9 mouse cellular contexts compared by ENCODE assay signal in genomic region chrX:103443755-103444154, GRCm38 (mm10). TPM values are rescaled to one million over a fixed set of nuclear protein-coding genes. Genes with fewer than 3 reads are reported as not detected.
DNase-seq lines count a peak whose midpoint lies in the region; ATAC-seq lines count a peak whose summit lies in the region.
"Had no signal": no experiment of that assay in that cellular context is flagged by ENCODE, and none has a peak within 500 bp of the region (broad histone marks: within the 10 kb centered on the region; RNA-seq: fewer than 3 reads in every experiment).

No protein-coding gene starts in this region.

- no peak for ATAC-seq in cerebellum, adult (ENCODE audit: insufficient number of reproducible peaks, low FRiP score, low TSS enrichment)
- ATAC-seq in inflammation-experienced regulatory T-cells, adult 6 months = peak; percentile 63

- peak; percentile 5 to 22 for DNase-seq in cerebellum, adult 18-20 months
- peak; percentile 27 to 40 for DNase-seq in left cerebral cortex, postnatal 14 days (ENCODE audit: low spot score in 2 of 2)
- DNase-seq in left cerebral cortex, postnatal 4 days = no peak
- DNase-seq in T-cell, adult 2 months (ENCODE audit: low spot score) = peak; percentile 17
- DNase-seq in thymus, postnatal 14 days = peak; percentile 20
- no peak for DNase-seq in frontal cortex, postnatal 10 days (ENCODE audit: low spot score in 2 of 2)

- intact Hi-C loops in left cerebral cortex, postnatal 14 days (cut with DNase I) = no loop called here
- intact Hi-C loops in left cerebral cortex, postnatal 4 days (cut with DNase I) = loop anchor here (5.0 kb wide), 2 partner anchors 181 to 251 kb away; no protein-coding TSS in a partner anchor

RNA-seq across cellular contexts. Expression of gene Gm26992, which starts 21.9 kb away (rescaled TPM):
- not detected for total RNA-seq in left cerebral cortex, postnatal 14 days (2021)
- not detected for total RNA-seq in left cerebral cortex, postnatal 4 days (2021)
- polyA plus RNA-seq in inflammation-experienced regulatory T-cells, adult 6 months (2017; shearing (Covaris generic)) = not detected
- polyA plus RNA-seq: heart, embryonic 16.5 days had no signal

RNA-seq across cellular contexts. Expression of gene Tsx, which starts 29.5 kb away (rescaled TPM):
- under 1 TPM in 1 of 2 experiments, not detected in 1; 0.46 TPM for total RNA-seq in left cerebral cortex, postnatal 14 days (2021)
- total RNA-seq in left cerebral cortex, postnatal 4 days (2021) = under 1 TPM in 1 of 2 experiments, not detected in 1; 0.60 TPM
- under 1 TPM in 2 of 3 experiments, not detected in 1; 0.85 to 0.91 TPM for polyA plus RNA-seq in inflammation-experienced regulatory T-cells, adult 6 months (2017; shearing (Covaris generic))
- polyA plus RNA-seq: heart, embryonic 16.5 days had no signal

Comparison
In these comparisons a context has a peak if more than half of its experiments do, and no peak if none do; other contexts are left out.
1. DNase-seq: peak in cerebellum, adult 18-20 months (2 of 2), left cerebral cortex, postnatal 14 days (2 of 2), T-cell, adult 2 months (single experiment) and thymus, postnatal 14 days (single experiment); none in left cerebral cortex, postnatal 4 days (single experiment) and frontal cortex, postnatal 10 days (0 of 2).